Mouse (Mus musculus): ENCODE results near the gene Ddx4. TPM values are rescaled to one million over a fixed set of nuclear protein-coding genes. Genes with fewer than 3 reads are reported as not detected.

The Ddx4 gene
- polyA plus RNA-seq (2012; rRNA removed) (0.56 and 0.73 TPM in 2 replicates), polyA plus RNA-seq (2014; fragmentation: Nextera tagmentation; extraction: Ambion mirVana) (0.48 and 0.96 TPM in 2 replicates)

DNA sequence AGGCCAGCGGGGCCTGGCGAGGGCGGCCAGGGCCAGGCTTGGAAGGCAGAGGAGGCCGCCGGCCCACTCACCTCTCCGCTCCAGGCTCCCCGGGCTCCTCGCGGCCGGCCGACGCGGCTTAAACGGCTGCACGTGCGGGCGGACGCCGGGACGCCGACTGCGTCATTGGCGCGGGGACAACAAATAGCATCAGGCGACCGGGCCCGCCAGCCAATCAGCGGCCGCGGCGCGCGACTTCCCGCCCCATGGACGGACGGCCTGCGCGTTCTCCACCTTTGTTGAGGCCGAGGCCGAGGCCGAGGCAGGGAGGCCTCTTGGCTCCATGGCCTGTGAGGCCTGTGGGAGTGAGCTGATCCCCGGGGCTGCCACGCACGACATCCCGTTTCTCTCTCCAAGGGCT lies at the start of gene Ddx4:
Ddx4 (minus strand) TSS at position 271 of the 400 bp plus-strand sequence.
- H3K36me3 ChIP-seq (ENCODE audit: control insufficient read depth, insufficient read depth, low read length), result no peaks in the 10 kb centered on the region
- DNase-seq (ENCODE audit: low spot score) (no peak), ATAC-seq (ENCODE audit: low FRiP score, low read depth) (no peak)
- H3K9me3 ChIP-seq (ENCODE audit: control insufficient read depth, low read length), result peaks cover 10% of the 10 kb centered on the region; the same call in 1 of the 2 replicates
- 67% methylated on average over 41 of the region's 45 CpGs for WGBS
- no peak for TF ChIP-seq POLR2A (IDR thresholded peaks at IDR 0.05; ENCODE audit: borderline replicate concordance, extremely low read depth, insufficient read depth, insufficient read length)
- H3K27me3 ChIP-seq (ENCODE audit: control insufficient read depth, insufficient read depth, low read length), result no peaks in the 10 kb centered on the region
- H3K4me1 ChIP-seq (ENCODE audit: control insufficient read depth, insufficient read depth, low read length), result no peaks in the 10 kb centered on the region
- H3K27ac ChIP-seq (replicated peaks; ENCODE audit: low read depth, low read length), result no peak within 1 kb of the TSS
- no peak within 1 kb of the TSS for H3K4me2 ChIP-seq (replicated peaks; ENCODE audit: low read depth, low read length, severe bottlenecking)
- H3K9ac ChIP-seq (ENCODE audit: low read depth, low read length, severe bottlenecking), result no peak within 1 kb of the TSS
- no peak within 1 kb of the TSS for H3K4me3 ChIP-seq (replicated peaks; ENCODE audit: low read length)

DNA sequence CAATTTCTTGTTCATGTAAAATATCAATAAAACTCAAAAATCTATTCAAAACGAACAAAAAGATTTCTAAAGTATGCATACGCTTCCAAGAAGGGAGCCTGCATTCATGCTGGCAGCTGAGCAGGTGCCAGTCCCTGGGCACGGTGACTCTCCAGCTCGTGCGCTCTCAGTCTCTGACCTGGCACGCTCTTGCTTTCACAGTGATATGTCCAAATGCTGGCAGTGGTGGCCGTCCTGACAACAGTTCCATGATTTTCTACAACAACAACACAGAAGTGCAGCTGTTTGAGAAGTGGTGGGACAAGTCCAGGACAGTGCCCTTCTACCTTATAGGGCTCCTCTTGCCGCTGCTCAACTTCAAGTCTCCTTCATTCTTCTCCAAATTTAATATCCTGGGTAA lies 49.0 kb upstream of the Ddx4 start:
- H3K4me2 ChIP-seq (replicated peaks; ENCODE audit: low read depth, low read length, severe bottlenecking), result no peak overlapping the region
- H3K36me3 ChIP-seq (ENCODE audit: control insufficient read depth, insufficient read depth, low read length), result no peaks in the 10 kb centered on the region
- no peak overlapping the region for H3K27ac ChIP-seq (replicated peaks; ENCODE audit: low read depth, low read length)
- H3K9me3 ChIP-seq (ENCODE audit: control insufficient read depth, low read length), result no peaks in the 10 kb centered on the region
- 91% methylated on average over 8 of the region's 8 CpGs for WGBS
- no peaks in the 10 kb centered on the region for H3K4me1 ChIP-seq (ENCODE audit: control insufficient read depth, insufficient read depth, low read length)
- no peak overlapping the region for H3K9ac ChIP-seq (ENCODE audit: low read depth, low read length, severe bottlenecking)
- no peak overlapping the region for H3K4me3 ChIP-seq (replicated peaks; ENCODE audit: low read length)
- no peaks in the 10 kb centered on the region for H3K27me3 ChIP-seq (ENCODE audit: control insufficient read depth, insufficient read depth, low read length)
- ATAC-seq (ENCODE audit: low FRiP score, low read depth), result no peak
- DNase-seq (ENCODE audit: low spot score), result no peak
- no peak for TF ChIP-seq POLR2A (IDR thresholded peaks at IDR 0.05; ENCODE audit: borderline replicate concordance, extremely low read depth, insufficient read depth, insufficient read length)

GRCm38 (mm10) chr13:112695526-112696240 lies 43.4 kb upstream of the Ddx4 start:
- H3K4me2 ChIP-seq (replicated peaks; ENCODE audit: low read depth, low read length, severe bottlenecking), result no peak overlapping the region
- no peak for TF ChIP-seq POLR2A (IDR thresholded peaks at IDR 0.05; ENCODE audit: borderline replicate concordance, extremely low read depth, insufficient read depth, insufficient read length)
- H3K9ac ChIP-seq (ENCODE audit: low read depth, low read length, severe bottlenecking), result no peak overlapping the region
- H3K9me3 ChIP-seq (ENCODE audit: control insufficient read depth, low read length), result peaks cover 7% of the 10 kb centered on the region; the same call in 1 of the 2 replicates
- DNase-seq (ENCODE audit: low spot score) (no peak), ATAC-seq (ENCODE audit: low FRiP score, low read depth) (no peak)
- H3K4me1 ChIP-seq (ENCODE audit: control insufficient read depth, insufficient read depth, low read length), result no peaks in the 10 kb centered on the region
- H3K27ac ChIP-seq (replicated peaks; ENCODE audit: low read depth, low read length), result no peak overlapping the region
- 0 out of 2 replicates have a peak, but pooled peaks cover 10% of the 10 kb centered on the region for H3K36me3 ChIP-seq (ENCODE audit: control insufficient read depth, insufficient read depth, low read length)
- 98% methylated on average over 8 of the region's 8 CpGs for whole genome bisulfite sequencing
- H3K27me3 ChIP-seq (ENCODE audit: control insufficient read depth, insufficient read depth, low read length), result no peaks in the 10 kb centered on the region
- H3K4me3 ChIP-seq (replicated peaks; ENCODE audit: low read length), result no peak overlapping the region

DNA sequence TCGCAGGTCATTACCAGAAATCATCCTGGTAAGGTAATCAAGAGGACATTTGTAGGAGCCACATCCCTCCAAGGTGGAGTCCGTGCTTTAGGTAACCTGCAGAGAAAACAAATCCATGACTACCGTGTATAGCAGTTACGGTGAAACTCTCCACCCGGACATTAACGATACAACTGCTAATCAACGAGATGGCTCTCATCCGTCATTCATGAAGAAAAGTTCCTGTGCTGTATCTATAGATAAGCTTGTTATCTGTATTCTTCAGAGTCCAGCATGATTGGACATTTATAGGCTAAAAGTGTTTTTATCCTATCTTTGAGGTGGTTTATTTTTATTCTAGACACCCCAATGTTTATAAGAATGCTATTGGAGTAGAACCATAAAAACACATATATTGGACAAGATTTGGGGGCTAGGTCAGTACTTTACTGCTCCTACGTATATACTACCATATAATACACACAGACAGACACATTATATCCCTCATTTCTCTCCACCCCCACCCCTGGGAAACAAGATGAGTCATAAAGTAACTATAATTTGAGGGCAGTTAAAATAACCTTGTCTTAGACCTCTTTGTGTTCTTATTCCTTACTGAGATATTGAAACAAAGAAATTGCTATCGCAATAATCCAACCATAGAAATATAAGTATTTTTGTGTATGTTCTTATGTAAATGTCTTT lies 40.7 kb upstream of the Ddx4 start:
- H3K9ac ChIP-seq (ENCODE audit: low read depth, low read length, severe bottlenecking), result no peak overlapping the region
- no peak overlapping the region for H3K4me2 ChIP-seq (replicated peaks; ENCODE audit: low read depth, low read length, severe bottlenecking)
- no peak overlapping the region for H3K27ac ChIP-seq (replicated peaks; ENCODE audit: low read depth, low read length)
- no peak overlapping the region for H3K4me3 ChIP-seq (replicated peaks; ENCODE audit: low read length)
- no peaks in the 10 kb centered on the region for H3K4me1 ChIP-seq (ENCODE audit: control insufficient read depth, insufficient read depth, low read length)
- no peak for TF ChIP-seq POLR2A (IDR thresholded peaks at IDR 0.05; ENCODE audit: borderline replicate concordance, extremely low read depth, insufficient read depth, insufficient read length)
- WGBS, result 88% methylated on average over 10 of the region's 10 CpGs
- no peaks in the 10 kb centered on the region for H3K27me3 ChIP-seq (ENCODE audit: control insufficient read depth, insufficient read depth, low read length)
- H3K36me3 ChIP-seq (ENCODE audit: control insufficient read depth, insufficient read depth, low read length), result 0 out of 2 replicates have a peak, but pooled peaks cover 10% of the 10 kb centered on the region
- ATAC-seq (ENCODE audit: low FRiP score, low read depth) (no peak), DNase-seq (ENCODE audit: low spot score) (no peak)
- H3K9me3 ChIP-seq (ENCODE audit: control insufficient read depth, low read length), result peaks cover 7% of the 10 kb centered on the region; the same call in 1 of the 2 replicates

GRCm38 (mm10) chr13:112686155-112686554 lies 33.9 kb upstream of the Ddx4 start:
- no peaks in the 10 kb centered on the region for H3K4me1 ChIP-seq (ENCODE audit: control insufficient read depth, insufficient read depth, low read length)
- H3K4me2 ChIP-seq (replicated peaks; ENCODE audit: low read depth, low read length, severe bottlenecking), result no peak overlapping the region
- no peak overlapping the region for H3K27ac ChIP-seq (replicated peaks; ENCODE audit: low read depth, low read length)
- 91% methylated on average over 2 of the region's 2 CpGs for WGBS
- H3K9me3 ChIP-seq (ENCODE audit: control insufficient read depth, low read length), result no peaks in the 10 kb centered on the region
- TF ChIP-seq POLR2A (IDR thresholded peaks at IDR 0.05; ENCODE audit: borderline replicate concordance, extremely low read depth, insufficient read depth, insufficient read length), result no peak
- no peaks in the 10 kb centered on the region for H3K27me3 ChIP-seq (ENCODE audit: control insufficient read depth, insufficient read depth, low read length)
- DNase-seq (ENCODE audit: low spot score) (no peak), ATAC-seq (ENCODE audit: low FRiP score, low read depth) (no peak)
- H3K4me3 ChIP-seq (replicated peaks; ENCODE audit: low read length), result no peak overlapping the region
- no peaks in the 10 kb centered on the region; the same call in 1 of the 2 replicates for H3K36me3 ChIP-seq (ENCODE audit: control insufficient read depth, insufficient read depth, low read length)
- no peak overlapping the region for H3K9ac ChIP-seq (ENCODE audit: low read depth, low read length, severe bottlenecking)
